Mouse (Mus musculus): ENCODE results near the gene Lat. TPM values are rescaled to one million over a fixed set of nuclear protein-coding genes. Genes with fewer than 3 reads are reported as not detected.
"Not testable (repeated sequence)": the region's sequence is repeated elsewhere in the genome, so short reads cannot be mapped to it uniquely, and the experiment has no call there.

Lat gene
- polyA plus RNA-seq, 1 experiment from 2014 or later, result 1.6 TPM

GRCm38 (mm10) chr7:126345557-126345956, 23.8 kb downstream of the Lat start:
- Histone ChIP-seq H3K27me3 (ENCODE audit: low read depth, poor library complexity, severe bottlenecking) (no peaks in the 10 kb centered on the region), H3K27ac (replicated peaks) (no peak overlapping the region), H3K4me3 (no peak overlapping the region), H3K4me1 (no peaks in the 10 kb centered on the region), H3K36me3 (no peaks in the 10 kb centered on the region), H3K9me3 (replicated peaks) (no peaks in the 10 kb centered on the region)
- DNase-seq (ENCODE audit: low spot score), result no peak
- 74% methylated on average over 3 of the region's 3 CpGs for WGBS

GRCm38 (mm10) chr7:126340896-126341295, 28.5 kb downstream of the Lat start:
- no peaks in the 10 kb centered on the region for H3K9me3 ChIP-seq (replicated peaks)
- H3K27me3 ChIP-seq (ENCODE audit: low read depth, poor library complexity, severe bottlenecking), result no peaks in the 10 kb centered on the region
- 57% methylated on average over 6 of the region's 6 CpGs for WGBS
- H3K27ac ChIP-seq (replicated peaks), result no peak overlapping the region
- H3K4me3 ChIP-seq, result no peak overlapping the region
- no peaks in the 10 kb centered on the region for H3K36me3 ChIP-seq
- DNase-seq (ENCODE audit: low spot score), result no peak
- H3K4me1 ChIP-seq, result no peaks in the 10 kb centered on the region

- no peak overlapping the region for H3K27ac ChIP-seq (replicated peaks)
- no peaks in the 10 kb centered on the region for H3K9me3 ChIP-seq (replicated peaks)
- H3K4me3 ChIP-seq, result no peak overlapping the region
- H3K27me3 ChIP-seq (ENCODE audit: low read depth, poor library complexity, severe bottlenecking), result no peaks in the 10 kb centered on the region
- H3K36me3 ChIP-seq, result no peaks in the 10 kb centered on the region
- DNase-seq (ENCODE audit: low spot score), result no peak
- 84% methylated on average over 6 of the region's 6 CpGs for WGBS
- no peaks in the 10 kb centered on the region for H3K4me1 ChIP-seq
These were observed 29.2 kb downstream of the Lat start for GRCm38 (mm10) chr7:126340206-126340618.

- no peak for DNase-seq (ENCODE audit: low spot score)
- H3K36me3 ChIP-seq, result no peaks in the 10 kb centered on the region
- no peak overlapping the region for H3K4me3 ChIP-seq
- H3K9me3 ChIP-seq (replicated peaks), result no peaks in the 10 kb centered on the region
- no peaks in the 10 kb centered on the region for H3K27me3 ChIP-seq (ENCODE audit: low read depth, poor library complexity, severe bottlenecking)
- 85% methylated on average over 8 of the region's 8 CpGs for WGBS
- no peaks in the 10 kb centered on the region for H3K4me1 ChIP-seq
- no peak overlapping the region for H3K27ac ChIP-seq (replicated peaks)
These were observed 29.8 kb downstream of the Lat start for GRCm38 (mm10) chr7:126339521-126339971.

GRCm38 (mm10) chr7:126338906-126339305, 30.5 kb downstream of the Lat start:
- no peak for DNase-seq (ENCODE audit: low spot score)

GRCm38 (mm10) chr7:126335556-126335955, 33.8 kb downstream of the Lat start:
- no peak for DNase-seq (ENCODE audit: low spot score)
- 86% methylated on average over 1 of the region's 1 CpGs for WGBS

More at GRCm38 (mm10) chr7:126338906-126339305, 30.5 kb downstream of the Lat start:
- Histone ChIP-seq H3K4me3 (no peak overlapping the region), H3K27me3 (ENCODE audit: low read depth, poor library complexity, severe bottlenecking) (no peaks in the 10 kb centered on the region), H3K27ac (replicated peaks) (no peak overlapping the region), H3K4me1 (no peaks in the 10 kb centered on the region), H3K36me3 (no peaks in the 10 kb centered on the region), H3K9me3 (replicated peaks) (no peaks in the 10 kb centered on the region)
- WGBS, result 82% methylated on average over 8 of the region's 8 CpGs

GRCm38 (mm10) chr7:126332691-126333090, 36.7 kb downstream of the Lat start:
- DNase-seq (ENCODE audit: low spot score), result no peak
- Histone ChIP-seq H3K9me3 (replicated peaks) (no peaks in the 10 kb centered on the region), H3K36me3 (no peaks in the 10 kb centered on the region), H3K27ac (replicated peaks) (no peak overlapping the region), H3K4me3 (no peak overlapping the region), H3K4me1 (no peaks in the 10 kb centered on the region), H3K27me3 (ENCODE audit: low read depth, poor library complexity, severe bottlenecking) (no peaks in the 10 kb centered on the region)
- 81% methylated on average over 3 of the region's 3 CpGs for WGBS

More at GRCm38 (mm10) chr7:126335556-126335955, 33.8 kb downstream of the Lat start:
- H3K4me3 ChIP-seq, result no peak overlapping the region
- H3K27me3 ChIP-seq (ENCODE audit: low read depth, poor library complexity, severe bottlenecking), result no peaks in the 10 kb centered on the region
- H3K27ac ChIP-seq (replicated peaks), result no peak overlapping the region
- H3K4me1 ChIP-seq, result no peaks in the 10 kb centered on the region
- H3K9me3 ChIP-seq (replicated peaks), result no peaks in the 10 kb centered on the region
- H3K36me3 ChIP-seq, result no peaks in the 10 kb centered on the region

GRCm38 (mm10) chr7:126330693-126331092, 38.7 kb downstream of the Lat start:
- Histone ChIP-seq H3K36me3 (no peaks in the 10 kb centered on the region), H3K4me1 (0 out of 2 replicates have a peak, but pooled peaks cover under 1% of the 10 kb centered on the region), H3K9me3 (replicated peaks) (no peaks in the 10 kb centered on the region), H3K4me3 (no peak overlapping the region), H3K27me3 (ENCODE audit: low read depth, poor library complexity, severe bottlenecking) (no peaks in the 10 kb centered on the region), H3K27ac (replicated peaks) (no peak overlapping the region)
- WGBS, result 52% methylated on average over 2 of the region's 2 CpGs
- no peak for DNase-seq (ENCODE audit: low spot score)

- 0 out of 2 replicates have a peak, but pooled peaks cover 2% of the 10 kb centered on the region for H3K4me1 ChIP-seq
- H3K36me3 ChIP-seq, result no peaks in the 10 kb centered on the region
- H3K9me3 ChIP-seq (replicated peaks), result no peaks in the 10 kb centered on the region
- no peak overlapping the region for H3K27ac ChIP-seq (replicated peaks)
- H3K4me3 ChIP-seq, result no peak overlapping the region
- WGBS, result 88% methylated on average over 9 of the region's 9 CpGs
- DNase-seq (ENCODE audit: low spot score), result no peak
- no peaks in the 10 kb centered on the region for H3K27me3 ChIP-seq (ENCODE audit: low read depth, poor library complexity, severe bottlenecking)
These were observed 39.3 kb downstream of the Lat start for GRCm38 (mm10) chr7:126329907-126330645.

- 94% methylated on average over 5 of the region's 6 CpGs for whole genome bisulfite sequencing
- H3K27me3 ChIP-seq (ENCODE audit: low read depth, poor library complexity, severe bottlenecking); H3K27ac ChIP-seq (replicated peaks); H3K36me3 ChIP-seq; H3K4me1 ChIP-seq; H3K9me3 ChIP-seq (replicated peaks); DNase-seq (ENCODE audit: low spot score); H3K4me3 ChIP-seq: not testable (repeated sequence)
These were observed 40.5 kb downstream of the Lat start for GRCm38 (mm10) chr7:126328848-126329247.

- H3K9me3 ChIP-seq (replicated peaks); H3K27ac ChIP-seq (replicated peaks); H3K27me3 ChIP-seq (ENCODE audit: low read depth, poor library complexity, severe bottlenecking); DNase-seq (ENCODE audit: low spot score); H3K4me1 ChIP-seq; H3K4me3 ChIP-seq; H3K36me3 ChIP-seq: not testable (repeated sequence)
- WGBS, result 29% methylated on average over 9 of the region's 9 CpGs
These were observed 43.6 kb downstream of the Lat start for GRCm38 (mm10) chr7:126325576-126326273.

GRCm38 (mm10) chr7:126324791-126325190, 44.6 kb downstream of the Lat start:
- Histone ChIP-seq H3K9me3 (replicated peaks) (no peaks in the 10 kb centered on the region), H3K27ac (replicated peaks) (no peak overlapping the region), H3K4me1 (0 out of 2 replicates have a peak, but pooled peaks cover 6% of the 10 kb centered on the region), H3K27me3 (ENCODE audit: low read depth, poor library complexity, severe bottlenecking) (peaks cover 9% of the 10 kb centered on the region; the same call in 1 of the 2 replicates), H3K4me3 (no peak overlapping the region), H3K36me3 (no peaks in the 10 kb centered on the region)
- WGBS, result 54% methylated on average over 3 of the region's 3 CpGs
- DNase-seq (ENCODE audit: low spot score), result no peak

- peak; percentile 78 for DNase-seq (ENCODE audit: low spot score)
- 9% methylated on average over 11 of the region's 11 CpGs for WGBS
- Histone ChIP-seq H3K27me3 (ENCODE audit: low read depth, poor library complexity, severe bottlenecking) (peaks cover 9% of the 10 kb centered on the region; the same call in 1 of the 2 replicates), H3K4me3 (no peak overlapping the region), H3K9me3 (replicated peaks) (no peaks in the 10 kb centered on the region), H3K27ac (replicated peaks) (no peak overlapping the region), H3K36me3 (no peaks in the 10 kb centered on the region), H3K4me1 (0 out of 2 replicates have a peak, but pooled peaks cover 6% of the 10 kb centered on the region)
These were observed 45.6 kb downstream of the Lat start for GRCm38 (mm10) chr7:126323729-126324128.

Measured in midbrain, embryonic 10.5 days (tissue).